ENCODE assay signal across 17 mouse cellular contexts in the genomic region with DNA sequence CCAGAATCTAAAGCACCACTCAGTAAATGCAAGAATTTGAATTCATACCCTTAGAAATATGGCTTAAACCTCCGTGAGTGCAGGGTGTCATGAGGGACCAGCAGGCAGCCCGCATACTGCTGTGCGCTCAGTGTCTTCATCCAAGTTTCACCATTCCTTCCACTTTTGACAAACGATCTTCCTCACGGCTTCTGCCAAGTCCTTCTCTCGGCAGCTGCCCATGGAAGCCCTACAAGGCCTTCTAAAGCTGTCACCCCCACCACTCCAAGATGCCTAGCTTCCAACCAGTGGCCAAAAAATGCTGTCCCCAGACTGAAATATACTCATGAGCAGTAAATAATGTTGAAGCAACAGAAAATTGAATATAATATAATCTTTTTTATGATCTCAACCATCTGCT.
A peak's percentile ranks its signal among the peaks of the same experiment; 100 is the strongest.
DNase-seq lines count a peak whose midpoint lies in the region; ATAC-seq and TF ChIP-seq lines count a peak whose summit lies in the region.
"Had no signal": no experiment of that assay in that cellular context is flagged by ENCODE, and none has a peak within 500 bp of the region (broad histone marks: within the 10 kb centered on the region; RNA-seq: fewer than 3 reads in every experiment).

No protein-coding gene starts in this region.

- TF ChIP-seq EP300 in lung, postnatal 0 days (IDR thresholded peaks at IDR 0.05) = no peak

- H3K4me2 ChIP-seq in lung, postnatal 0 days (replicated peaks; ENCODE audit: low read depth, low read length) = no peak overlapping the region
- H3K4me2 ChIP-seq in hindbrain, postnatal 0 days (ENCODE audit: low read depth, low read length) = no peak overlapping the region
- H3K4me2 ChIP-seq: heart, embryonic 12.5 days; liver, embryonic 15.5 days; midbrain, embryonic 13.5 days had no signal

- no peak for TF ChIP-seq CTCF in left cerebral cortex, adult 2 months (IDR thresholded peaks at IDR 0.05)
- no peak for TF ChIP-seq CTCF in lung, postnatal 0 days (IDR thresholded peaks at IDR 0.05)
- no peak for TF ChIP-seq CTCF in hindbrain, postnatal 0 days (IDR thresholded peaks at IDR 0.05; ENCODE audit: low read depth)

- H3K4me3 ChIP-seq in left cerebral cortex, adult 2 months = no peak overlapping the region
- no peak overlapping the region for H3K4me3 ChIP-seq in lung, postnatal 0 days (ENCODE audit: low read depth, low read length)
- H3K4me3 ChIP-seq in hindbrain, postnatal 0 days (ENCODE audit: low read length) = no peak overlapping the region
- H3K4me3 ChIP-seq: heart, embryonic 12.5 days; limb, embryonic 10.5 days; liver, embryonic 15.5 days; midbrain, embryonic 13.5 days had no signal

- no peaks in the 10 kb centered on the region for H3K9me3 ChIP-seq in lung, postnatal 0 days (ENCODE audit: low read length)
- no peaks in the 10 kb centered on the region for H3K9me3 ChIP-seq in hindbrain, postnatal 0 days (ENCODE audit: low read length)
- H3K9me3 ChIP-seq: heart, embryonic 12.5 days; limb, embryonic 10.5 days; liver, embryonic 15.5 days; midbrain, embryonic 13.5 days had no signal

- DNase-seq in frontal cortex, postnatal 36 days (ENCODE audit: low spot score in 2 of 2) = peak; percentile 11 to 19
- DNase-seq in left cerebral cortex, postnatal 4 days = peak; percentile 43
- DNase-seq in left cerebral cortex, adult 2 months (ENCODE audit: extremely low spot score in 1 of 2, low spot score in 2 of 2) = no peak
- peak; percentile 27 to 32 for DNase-seq in cerebellum, adult 18-20 months
- peak; percentile 50 for DNase-seq in lung, postnatal 0 days (ENCODE audit: low spot score)
- DNase-seq in ovary, postnatal 10 days (ENCODE audit: low spot score) = no peak
- no peak for DNase-seq in hindbrain, postnatal 0 days (ENCODE audit: low spot score)
- DNase-seq: B cell, adult 2 months; layer of hippocampus, adult 9-11 months; retina, postnatal 1 day; thymus, postnatal 14 days had no signal

- no peak overlapping the region for H3K9ac ChIP-seq in lung, postnatal 0 days (replicated peaks; ENCODE audit: low read depth)
- no peak overlapping the region for H3K9ac ChIP-seq in hindbrain, postnatal 0 days (replicated peaks; ENCODE audit: low read length)
- H3K9ac ChIP-seq: heart, embryonic 12.5 days; liver, embryonic 15.5 days; midbrain, embryonic 13.5 days had no signal

- H3K27me3 ChIP-seq in lung, postnatal 0 days (replicated peaks; ENCODE audit: insufficient read depth, low read length) = no peaks in the 10 kb centered on the region
- H3K27me3 ChIP-seq in hindbrain, postnatal 0 days (ENCODE audit: insufficient read depth, low read length) = no peaks in the 10 kb centered on the region
- H3K27me3 ChIP-seq: heart, embryonic 12.5 days; liver, embryonic 15.5 days; midbrain, embryonic 13.5 days had no signal

- no peaks in the 10 kb centered on the region for H3K4me1 ChIP-seq in lung, postnatal 0 days (ENCODE audit: insufficient read depth, low read depth, low read length)
- no peaks in the 10 kb centered on the region for H3K4me1 ChIP-seq in hindbrain, postnatal 0 days (ENCODE audit: insufficient read depth, low read length)
- H3K4me1 ChIP-seq: heart, embryonic 12.5 days; limb, embryonic 10.5 days; liver, embryonic 15.5 days had no signal

- no peaks in the 10 kb centered on the region for H3K36me3 ChIP-seq in lung, postnatal 0 days (ENCODE audit: insufficient read depth, low read length)
- no peaks in the 10 kb centered on the region for H3K36me3 ChIP-seq in hindbrain, postnatal 0 days (ENCODE audit: insufficient read depth, low read length)
- H3K36me3 ChIP-seq: heart, embryonic 12.5 days; limb, embryonic 10.5 days; liver, embryonic 15.5 days; midbrain, embryonic 13.5 days had no signal

- no peak overlapping the region for H3K27ac ChIP-seq in left cerebral cortex, adult 2 months
- H3K27ac ChIP-seq in lung, postnatal 0 days (ENCODE audit: low read length) = no peak overlapping the region
- no peak overlapping the region for H3K27ac ChIP-seq in hindbrain, postnatal 0 days
- H3K27ac ChIP-seq: limb, embryonic 10.5 days; liver, embryonic 15.5 days; midbrain, embryonic 13.5 days had no signal

- WGBS in lung, postnatal 0 days = 53% methylated on average over 6 of the region's 6 CpGs
- WGBS in hindbrain, postnatal 0 days = 62% methylated on average over 6 of the region's 6 CpGs

- intact Hi-C loops in left cerebral cortex, postnatal 4 days (cut with DNase I) = no loop called here
- intact Hi-C loops in left cerebral cortex, adult 2 months (cut with DNase I) = no loop called here

- no peak for ATAC-seq in frontal cortex, adult (ENCODE audit: low TSS enrichment)
- 0 out of 2 replicates have a peak, but pooled peaks have one; percentile 28 for ATAC-seq in lung, postnatal 0 days
- no peak for ATAC-seq in hindbrain, postnatal 0 days
- ATAC-seq: intestine, postnatal 0 days; midbrain, embryonic 13.5 days had no signal

Comparison
In these comparisons a context has a peak if more than half of its experiments do, and no peak if none do; other contexts are left out.
1. DNase-seq: peak in frontal cortex, postnatal 36 days (2 of 2), left cerebral cortex, postnatal 4 days (single experiment), cerebellum, adult 18-20 months (2 of 2) and lung, postnatal 0 days (single experiment); none in left cerebral cortex, adult 2 months (0 of 2), ovary, postnatal 10 days (single experiment) and hindbrain, postnatal 0 days (single experiment).